Mouse (Mus musculus): Measurements from ENCODE around the gene Xcr1. TPM values are rescaled to one million over a fixed set of nuclear protein-coding genes. Genes with fewer than 3 reads are reported as not detected.

Gene Xcr1
- polyA plus RNA-seq, 1 experiment from 2014 or later: not detected

DNA sequence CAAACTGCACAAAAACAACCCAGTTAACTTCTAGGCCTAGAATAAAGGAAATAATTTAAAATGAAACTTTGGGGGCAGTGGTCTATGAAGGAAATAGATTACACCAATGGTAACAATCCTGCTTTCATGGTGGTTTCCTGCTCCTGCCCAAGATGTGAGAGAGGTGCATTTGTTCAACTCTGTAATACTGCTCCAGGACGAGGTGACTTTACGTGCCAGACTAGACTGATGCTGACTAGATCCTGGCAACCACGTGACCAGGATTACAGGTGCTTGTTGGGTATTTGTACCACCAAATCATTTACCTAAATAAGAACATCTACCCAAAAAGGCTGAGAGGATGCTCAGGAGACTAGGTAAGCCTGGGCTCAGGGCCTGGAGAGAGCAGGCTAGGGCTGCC, 50.0 kb downstream of the Xcr1 start:
- no peak overlapping the region for H3K4me2 ChIP-seq (ENCODE audit: low read depth, low read length)
- no peaks in the 10 kb centered on the region for H3K9me3 ChIP-seq (replicated peaks; ENCODE audit: control insufficient read depth, low read length)
- H3K4me1 ChIP-seq (ENCODE audit: control insufficient read depth, insufficient read depth, low read length): no peaks in the 10 kb centered on the region
- WGBS: 92% methylated on average over 3 of the region's 3 CpGs
- no peak overlapping the region for H3K9ac ChIP-seq (replicated peaks; ENCODE audit: low read length)
- no peak overlapping the region for H3K27ac ChIP-seq (replicated peaks; ENCODE audit: low read depth, low read length)
- no peak overlapping the region for H3K4me3 ChIP-seq (ENCODE audit: low read depth, low read length)
- no peaks in the 10 kb centered on the region for H3K27me3 ChIP-seq (ENCODE audit: control insufficient read depth, insufficient read depth, low read length)
- ATAC-seq (replicated peaks; ENCODE audit: insufficient number of reproducible peaks, low FRiP score, low TSS enrichment, low read depth): no peak
- no peaks in the 10 kb centered on the region; the same call in 1 of the 2 replicates for H3K36me3 ChIP-seq (replicated peaks; ENCODE audit: control insufficient read depth, insufficient read depth, low read depth, low read length)
- DNase-seq (ENCODE audit: low spot score): no peak

DNA sequence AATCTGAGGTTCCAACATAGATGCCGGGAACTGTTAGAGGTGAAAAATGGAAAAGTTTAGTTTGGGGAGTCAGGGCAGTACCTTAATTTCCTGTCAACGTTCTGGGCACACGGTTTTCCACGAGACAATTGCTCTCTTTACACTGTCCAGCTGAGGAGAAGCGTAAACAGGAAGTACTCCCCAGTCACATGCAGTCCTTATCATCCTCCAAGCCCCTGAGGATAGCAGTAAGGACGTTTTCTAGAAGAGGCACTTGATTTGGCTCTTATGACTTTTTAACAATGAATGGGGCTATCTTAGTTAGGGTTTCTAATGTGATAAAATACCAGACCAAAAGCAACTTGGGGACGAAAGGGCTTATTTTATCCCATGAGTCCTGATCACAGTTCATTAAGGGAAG, 53.2 kb downstream of the Xcr1 start:
- Histone ChIP-seq H3K9me3 (replicated peaks; ENCODE audit: control insufficient read depth, low read length) (no peaks in the 10 kb centered on the region), H3K4me3 (ENCODE audit: low read depth, low read length) (no peak overlapping the region), H3K4me1 (ENCODE audit: control insufficient read depth, insufficient read depth, low read length) (no peaks in the 10 kb centered on the region), H3K36me3 (replicated peaks; ENCODE audit: control insufficient read depth, insufficient read depth, low read depth, low read length) (no peaks in the 10 kb centered on the region; the same call in 1 of the 2 replicates), H3K9ac (replicated peaks; ENCODE audit: low read length) (no peak overlapping the region), H3K4me2 (ENCODE audit: low read depth, low read length) (no peak overlapping the region), H3K27me3 (ENCODE audit: control insufficient read depth, insufficient read depth, low read length) (no peaks in the 10 kb centered on the region), H3K27ac (replicated peaks; ENCODE audit: low read depth, low read length) (no peak overlapping the region)
- WGBS: 55% methylated on average over 7 of the region's 7 CpGs
- ATAC-seq (replicated peaks; ENCODE audit: insufficient number of reproducible peaks, low FRiP score, low TSS enrichment, low read depth) (no peak), DNase-seq (ENCODE audit: low spot score) (no peak)

DNA sequence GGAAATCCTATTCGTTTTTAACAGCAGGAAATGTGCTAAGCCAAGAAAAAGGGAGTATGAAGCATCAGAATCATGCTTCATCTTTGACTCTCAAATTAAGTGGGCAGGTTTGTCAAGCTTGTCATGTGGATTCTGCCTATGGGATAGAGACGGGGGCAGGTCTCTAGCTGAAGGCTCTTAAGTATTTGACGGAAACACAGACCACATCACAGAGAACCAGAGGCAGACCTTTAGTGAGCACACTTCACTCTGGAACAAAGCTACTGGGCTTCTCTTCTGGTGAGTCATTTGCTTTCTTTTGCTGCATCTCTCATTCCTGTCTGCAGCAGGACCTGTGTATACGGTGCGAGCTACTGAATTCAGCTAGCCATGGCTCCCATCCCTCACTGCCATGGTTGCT, 55.6 kb downstream of the Xcr1 start, which contains the start of gene Cxcr6:
Cxcr6 (plus strand) TSS at position 209 of the 400 bp plus-strand sequence.
- 86% methylated on average over 5 of the region's 5 CpGs for whole genome bisulfite sequencing
- no peaks in the 10 kb centered on the region for H3K4me1 ChIP-seq (ENCODE audit: control insufficient read depth, insufficient read depth, low read length)
- ATAC-seq (replicated peaks; ENCODE audit: insufficient number of reproducible peaks, low FRiP score, low TSS enrichment, low read depth) (no peak), DNase-seq (ENCODE audit: low spot score) (no peak)
- no peaks in the 10 kb centered on the region for H3K27me3 ChIP-seq (ENCODE audit: control insufficient read depth, insufficient read depth, low read length)
- no peaks in the 10 kb centered on the region for H3K9me3 ChIP-seq (replicated peaks; ENCODE audit: control insufficient read depth, low read length)
- H3K36me3 ChIP-seq (replicated peaks; ENCODE audit: control insufficient read depth, insufficient read depth, low read depth, low read length): no peaks in the 10 kb centered on the region; the same call in 1 of the 2 replicates
- H3K27ac ChIP-seq (replicated peaks; ENCODE audit: low read depth, low read length): no peak within 1 kb of the TSS
- no peak within 1 kb of the TSS for H3K4me2 ChIP-seq (ENCODE audit: low read depth, low read length)
- no peak within 1 kb of the TSS for H3K9ac ChIP-seq (replicated peaks; ENCODE audit: low read length)
- no peak within 1 kb of the TSS for H3K4me3 ChIP-seq (ENCODE audit: low read depth, low read length)

GRCm38 (mm10) chr9:123805241-123805640, 56.6 kb downstream of the Xcr1 start:
- Histone ChIP-seq H3K4me1 (ENCODE audit: control insufficient read depth, insufficient read depth, low read length) (no peaks in the 10 kb centered on the region), H3K9me3 (replicated peaks; ENCODE audit: control insufficient read depth, low read length) (no peaks in the 10 kb centered on the region), H3K27ac (replicated peaks; ENCODE audit: low read depth, low read length) (no peak overlapping the region), H3K27me3 (ENCODE audit: control insufficient read depth, insufficient read depth, low read length) (no peaks in the 10 kb centered on the region), H3K4me2 (ENCODE audit: low read depth, low read length) (no peak overlapping the region), H3K9ac (replicated peaks; ENCODE audit: low read length) (no peak overlapping the region), H3K4me3 (ENCODE audit: low read depth, low read length) (no peak overlapping the region), H3K36me3 (replicated peaks; ENCODE audit: control insufficient read depth, insufficient read depth, low read depth, low read length) (no peaks in the 10 kb centered on the region; the same call in 1 of the 2 replicates)
- 92% methylated on average over 2 of the region's 2 CpGs for WGBS
- DNase-seq (ENCODE audit: low spot score): no peak
- ATAC-seq (replicated peaks; ENCODE audit: insufficient number of reproducible peaks, low FRiP score, low TSS enrichment, low read depth): no peak

GRCm38 (mm10) chr9:123802896-123803295, 58.9 kb downstream of the Xcr1 start:
- Histone ChIP-seq H3K9ac (replicated peaks; ENCODE audit: low read length) (no peak overlapping the region), H3K27me3 (ENCODE audit: control insufficient read depth, insufficient read depth, low read length) (no peaks in the 10 kb centered on the region), H3K36me3 (replicated peaks; ENCODE audit: control insufficient read depth, insufficient read depth, low read depth, low read length) (no peaks in the 10 kb centered on the region), H3K4me3 (ENCODE audit: low read depth, low read length) (no peak overlapping the region), H3K4me2 (ENCODE audit: low read depth, low read length) (no peak overlapping the region), H3K27ac (replicated peaks; ENCODE audit: low read depth, low read length) (no peak overlapping the region), H3K9me3 (replicated peaks; ENCODE audit: control insufficient read depth, low read length) (no peaks in the 10 kb centered on the region), H3K4me1 (ENCODE audit: control insufficient read depth, insufficient read depth, low read length) (no peaks in the 10 kb centered on the region)
- DNase-seq (ENCODE audit: low spot score) (no peak), ATAC-seq (replicated peaks; ENCODE audit: insufficient number of reproducible peaks, low FRiP score, low TSS enrichment, low read depth) (no peak)

GRCm38 (mm10) chr9:123802421-123802820, 59.4 kb downstream of the Xcr1 start:
- H3K4me2 ChIP-seq (ENCODE audit: low read depth, low read length): no peak overlapping the region
- 92% methylated on average over 2 of the region's 2 CpGs for WGBS
- ATAC-seq (replicated peaks; ENCODE audit: insufficient number of reproducible peaks, low FRiP score, low TSS enrichment, low read depth): no peak

More at GRCm38 (mm10) chr9:123802421-123802820, 59.4 kb downstream of the Xcr1 start:
- Histone ChIP-seq H3K36me3 (replicated peaks; ENCODE audit: control insufficient read depth, insufficient read depth, low read depth, low read length) (no peaks in the 10 kb centered on the region), H3K9me3 (replicated peaks; ENCODE audit: control insufficient read depth, low read length) (no peaks in the 10 kb centered on the region), H3K27me3 (ENCODE audit: control insufficient read depth, insufficient read depth, low read length) (no peaks in the 10 kb centered on the region), H3K9ac (replicated peaks; ENCODE audit: low read length) (no peak overlapping the region), H3K27ac (replicated peaks; ENCODE audit: low read depth, low read length) (no peak overlapping the region), H3K4me1 (ENCODE audit: control insufficient read depth, insufficient read depth, low read length) (no peaks in the 10 kb centered on the region), H3K4me3 (ENCODE audit: low read depth, low read length) (no peak overlapping the region)
- no peak for DNase-seq (ENCODE audit: low spot score)

Other genes with a start within 250 kb of the Xcr1 start
- gene Slc6a20b, start 229.5 kb downstream of the Xcr1 start, polyA plus RNA-seq (2014; fragmentation: Nextera tagmentation; extraction: Ambion mirVana): 0.03 and 0.18 TPM in 2 replicates
- gene Ccr9, start 183.6 kb downstream of the Xcr1 start, polyA plus RNA-seq (2014; fragmentation: Nextera tagmentation; extraction: Ambion mirVana): 0.14 TPM in 1 of 2 replicates, not detected in the other
- gene Slc6a20a, start 183.1 kb downstream of the Xcr1 start, polyA plus RNA-seq (2014; fragmentation: Nextera tagmentation; extraction: Ambion mirVana): 0.13 and 0.18 TPM in 2 replicates
- 56.1 and 60.1 TPM in 2 replicates for gene Lztfl1, start 144.3 kb downstream of the Xcr1 start, polyA plus RNA-seq (2014; fragmentation: Nextera tagmentation; extraction: Ambion mirVana)
- gene Cxcr6, start 55.6 kb downstream of the Xcr1 start, polyA plus RNA-seq (2014; fragmentation: Nextera tagmentation; extraction: Ambion mirVana): 0.18 TPM in 1 of 2 replicates, not detected in the other
- 5.1 and 5.8 TPM in 2 replicates for gene Fyco1, start 10.1 kb downstream of the Xcr1 start, polyA plus RNA-seq (2014; fragmentation: Nextera tagmentation; extraction: Ambion mirVana)
- 0.98 and 1.3 TPM in 2 replicates for gene Ccr1, start 106.7 kb upstream of the Xcr1 start, polyA plus RNA-seq (2014; fragmentation: Nextera tagmentation; extraction: Ambion mirVana)
- gene Ccr1l1, start 116.4 kb upstream of the Xcr1 start, polyA plus RNA-seq (2014; fragmentation: Nextera tagmentation; extraction: Ambion mirVana): not detected in 2 replicates
- not detected in 2 replicates for gene Ccr3, start 159.9 kb upstream of the Xcr1 start, polyA plus RNA-seq (2014; fragmentation: Nextera tagmentation; extraction: Ambion mirVana)
- gene Ccr2, start 239.9 kb upstream of the Xcr1 start, polyA plus RNA-seq (2014; fragmentation: Nextera tagmentation; extraction: Ambion mirVana): 0.31 and 0.59 TPM in 2 replicates

All from embryonic facial prominence, embryonic 11.5 days (tissue).